ENCODE assay signal across 8 mouse cellular contexts in genomic region chr2:178327466-178328040, GRCm38 (mm10).
A peak's percentile ranks its signal among the peaks of the same experiment; 100 is the strongest.
DNase-seq lines count a peak whose midpoint lies in the region; ATAC-seq and TF ChIP-seq lines count a peak whose summit lies in the region.

No protein-coding gene starts in this region.

- H3K9ac ChIP-seq in forebrain, embryonic 16.5 days (replicated peaks; ENCODE audit: low read depth, low read length) = peak overlapping the region; percentile 58
- H3K9ac ChIP-seq in liver, embryonic 14.5 days (replicated peaks) = no peak overlapping the region
- H3K9ac ChIP-seq in neural tube, embryonic 11.5 days (ENCODE audit: low read length) = peak overlapping the region; percentile 18

- no peaks in the 10 kb centered on the region for H3K27me3 ChIP-seq in forebrain, embryonic 16.5 days (replicated peaks; ENCODE audit: control insufficient read depth, insufficient read depth, low read length)
- no peaks in the 10 kb centered on the region for H3K27me3 ChIP-seq in liver, embryonic 14.5 days (ENCODE audit: control insufficient read depth, insufficient read depth, low read length)
- no peaks in the 10 kb centered on the region for H3K27me3 ChIP-seq in neural tube, embryonic 11.5 days (ENCODE audit: control insufficient read depth, insufficient read depth, low read length)

- peak overlapping the region; percentile 38 for H3K4me3 ChIP-seq in forebrain, embryonic 16.5 days (replicated peaks; ENCODE audit: low read length)
- H3K4me3 ChIP-seq in liver, embryonic 14.5 days (ENCODE audit: insufficient read depth in 1 of 2, low read depth in 2 of 2, low read length in 2 of 2) = no peak overlapping the region
- no peak overlapping the region for H3K4me3 ChIP-seq in neural tube, embryonic 11.5 days (ENCODE audit: low read depth, low read length)

- H3K9me3 ChIP-seq in forebrain, embryonic 16.5 days (ENCODE audit: control insufficient read depth, low read length) = no peaks in the 10 kb centered on the region
- H3K9me3 ChIP-seq in liver, embryonic 14.5 days (ENCODE audit: control insufficient read depth, low read length) = no peaks in the 10 kb centered on the region
- no peaks in the 10 kb centered on the region for H3K9me3 ChIP-seq in neural tube, embryonic 11.5 days (ENCODE audit: control insufficient read depth, low read length)

- H3K27ac ChIP-seq in forebrain, embryonic 16.5 days (ENCODE audit: low read length) = peak overlapping the region; percentile 92
- no peak overlapping the region for H3K27ac ChIP-seq in liver, embryonic 14.5 days
- no peak overlapping the region for H3K27ac ChIP-seq in neural tube, embryonic 11.5 days (ENCODE audit: low read depth, low read length)

- TF ChIP-seq EP300 in liver, embryonic 14.5 days (IDR thresholded peaks at IDR 0.05; ENCODE audit: low read depth) = no peak

- no peaks in the 10 kb centered on the region for H3K36me3 ChIP-seq in forebrain, embryonic 16.5 days (ENCODE audit: control insufficient read depth, insufficient read depth)
- H3K36me3 ChIP-seq in liver, embryonic 14.5 days (replicated peaks; ENCODE audit: control insufficient read depth, insufficient read depth, low read depth) = no peaks in the 10 kb centered on the region
- H3K36me3 ChIP-seq in neural tube, embryonic 11.5 days (ENCODE audit: control insufficient read depth, insufficient read depth, low read length) = no peaks in the 10 kb centered on the region

- no peak for TF ChIP-seq CTCF in liver, embryonic 14.5 days (IDR thresholded peaks at IDR 0.05; ENCODE audit: low read depth)

- peak; percentile 95 for ATAC-seq in forebrain, embryonic 16.5 days
- ATAC-seq in liver, embryonic 14.5 days (ENCODE audit: insufficient read depth) = peak; percentile 56
- ATAC-seq in neural tube, embryonic 11.5 days (ENCODE audit: insufficient read depth, low FRiP score, low TSS enrichment) = peak; percentile 96

- peaks cover 25% of the 10 kb centered on the region for H3K4me1 ChIP-seq in forebrain, embryonic 16.5 days (replicated peaks; ENCODE audit: control insufficient read depth, insufficient read depth, low read length)
- H3K4me1 ChIP-seq in liver, embryonic 14.5 days (replicated peaks; ENCODE audit: control insufficient read depth in 2 of 2, insufficient read depth in 2 of 2, low read length in 1 of 2) = no peaks in the 10 kb centered on the region
- H3K4me1 ChIP-seq in neural tube, embryonic 11.5 days (ENCODE audit: control insufficient read depth, insufficient read depth, low read length) = peaks cover 5% of the 10 kb centered on the region

- H3K4me2 ChIP-seq in forebrain, embryonic 16.5 days (ENCODE audit: low read length) = peak overlapping the region; percentile 60
- H3K4me2 ChIP-seq in liver, embryonic 14.5 days (ENCODE audit: low read depth) = no peak overlapping the region
- peak overlapping the region; percentile 16 for H3K4me2 ChIP-seq in neural tube, embryonic 11.5 days (ENCODE audit: low read depth)

- WGBS in forebrain, embryonic 16.5 days = 8% methylated on average over 12 of the region's 12 CpGs
- WGBS in liver, embryonic 14.5 days (ENCODE audit: insufficient replicate concordance) = 14% methylated on average over 12 of the region's 12 CpGs
- 15% methylated on average over 12 of the region's 12 CpGs for WGBS in neural tube, embryonic 11.5 days

- DNase-seq in ES-CJ7 (ENCODE audit: low read depth, low spot score) = peak; percentile 83
- DNase-seq in cerebellum, adult 11 months = peak; percentile 69
- peak; percentile 36 to 52 for DNase-seq in heart, postnatal 14 days
- peak; percentile 64 to 65 for DNase-seq in kidney, postnatal 4 days
- no peak for DNase-seq in liver, embryonic 14.5 days (ENCODE audit: low read depth in 3 of 3, low spot score in 3 of 3)
- peak; percentile 83 for DNase-seq in neural tube, embryonic 11.5 days (ENCODE audit: low spot score)
- no peak for DNase-seq in spleen, adult 18-20 months

- intact Hi-C loops in heart, postnatal 14 days (cut with DNase I) = no loop called here

Comparison
In these comparisons a context has a peak if more than half of its experiments do, and no peak if none do; other contexts are left out.
1. DNase-seq: peak in ES-CJ7 (single experiment), cerebellum, adult 11 months (single experiment), heart, postnatal 14 days (2 of 2), kidney, postnatal 4 days (2 of 2) and neural tube, embryonic 11.5 days (single experiment); none in liver, embryonic 14.5 days (0 of 3) and spleen, adult 18-20 months (0 of 2).
2. Peak in every context shown above with its lines, with median percentiles within 50 percentile points of each other: ATAC-seq.